Mouse (Mus musculus): Measurements from ENCODE around the gene Nfkbiz. TPM values are rescaled to one million over a fixed set of nuclear protein-coding genes. Genes with fewer than 3 reads are reported as not detected.
A peak's percentile ranks its signal among the peaks of the same experiment; 100 is the strongest.

The Nfkbiz gene
- polyA plus RNA-seq, 1 experiment, result 10.8 TPM

GRCm38 (mm10) chr16:55832617-55833016, 6.1 kb downstream of the Nfkbiz start:
- no peak for DNase-seq (ENCODE audit: low spot score)

- no peak for DNase-seq (ENCODE audit: low spot score)
These were observed 6.7 kb downstream of the Nfkbiz start for GRCm38 (mm10) chr16:55832040-55832439.

- DNase-seq (ENCODE audit: low spot score), result no peak
These were observed 7.2 kb downstream of the Nfkbiz start for GRCm38 (mm10) chr16:55831451-55831850.

GRCm38 (mm10) chr16:55823398-55824155, 15.1 kb downstream of the Nfkbiz start:
- no peak for DNase-seq (ENCODE audit: low spot score)

GRCm38 (mm10) chr16:55822741-55823397, 15.8 kb downstream of the Nfkbiz start:
- DNase-seq (ENCODE audit: low spot score), result no peak

- DNase-seq (ENCODE audit: low spot score), result peak; percentile 96
These were observed 16.5 kb downstream of the Nfkbiz start for GRCm38 (mm10) chr16:55821997-55822740.

DNA sequence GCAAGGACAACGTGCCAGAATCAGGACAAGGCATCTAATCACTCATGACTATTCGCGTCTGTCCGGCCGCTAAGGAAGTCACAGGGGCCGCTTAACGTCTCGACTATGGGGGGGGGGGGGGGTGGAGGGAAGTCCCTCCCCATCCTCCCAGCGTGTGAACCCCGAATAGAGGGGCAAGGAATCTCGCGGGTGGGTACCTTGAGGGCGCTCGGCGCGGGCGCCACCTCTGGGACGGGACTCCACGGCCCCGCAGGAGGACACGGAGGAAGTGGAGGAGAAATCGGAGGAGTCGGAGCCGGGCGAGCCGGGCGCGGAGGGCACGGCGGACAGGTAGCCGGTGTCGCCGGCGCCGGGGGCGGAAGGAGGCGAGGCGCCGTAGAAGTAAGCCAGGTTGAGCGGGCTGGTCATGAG, 17.1 kb downstream of the Nfkbiz start:
- DNase-seq (ENCODE audit: low spot score), result no peak

- DNase-seq (ENCODE audit: low spot score), result no peak
These were observed 17.7 kb downstream of the Nfkbiz start for GRCm38 (mm10) chr16:55820916-55821570.

DNA sequence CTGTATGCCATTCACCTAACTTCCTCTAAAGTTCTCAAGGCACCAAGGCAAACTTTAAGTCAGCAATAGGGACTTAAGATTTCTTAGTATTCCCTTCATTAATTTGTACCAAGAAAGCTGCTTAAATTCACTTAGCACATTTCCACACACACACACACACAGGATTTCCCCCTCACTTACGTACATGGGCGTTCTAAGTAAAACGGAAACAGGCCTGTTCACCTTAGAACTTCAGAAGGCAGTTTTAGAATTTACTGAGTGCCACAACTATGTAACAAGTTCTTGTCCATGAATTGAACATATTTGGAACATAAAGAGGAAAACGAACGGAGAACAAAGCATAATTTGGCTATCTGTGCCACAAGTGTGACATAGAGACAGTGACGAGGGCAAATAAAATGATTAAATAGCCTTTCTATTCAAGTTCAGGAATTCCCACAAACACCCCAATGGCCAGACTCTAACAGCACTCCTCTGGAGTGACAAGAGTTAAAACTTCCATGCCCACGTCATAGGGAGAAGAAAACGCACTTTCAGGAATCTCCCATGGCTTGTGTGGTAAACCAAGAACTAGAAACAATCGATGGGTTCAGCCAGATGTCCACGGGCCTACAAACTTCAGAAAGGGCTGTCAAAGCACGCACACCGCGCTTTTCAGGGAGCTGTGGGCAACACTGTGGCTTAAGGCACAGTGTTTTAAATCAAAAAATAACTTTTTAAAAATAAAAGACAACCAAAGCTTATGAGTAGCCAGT, 18.4 kb downstream of the Nfkbiz start:
- DNase-seq (ENCODE audit: low spot score), result no peak

GRCm38 (mm10) chr16:55819186-55819861, 19.4 kb downstream of the Nfkbiz start:
- DNase-seq (ENCODE audit: low spot score), result no peak

DNA sequence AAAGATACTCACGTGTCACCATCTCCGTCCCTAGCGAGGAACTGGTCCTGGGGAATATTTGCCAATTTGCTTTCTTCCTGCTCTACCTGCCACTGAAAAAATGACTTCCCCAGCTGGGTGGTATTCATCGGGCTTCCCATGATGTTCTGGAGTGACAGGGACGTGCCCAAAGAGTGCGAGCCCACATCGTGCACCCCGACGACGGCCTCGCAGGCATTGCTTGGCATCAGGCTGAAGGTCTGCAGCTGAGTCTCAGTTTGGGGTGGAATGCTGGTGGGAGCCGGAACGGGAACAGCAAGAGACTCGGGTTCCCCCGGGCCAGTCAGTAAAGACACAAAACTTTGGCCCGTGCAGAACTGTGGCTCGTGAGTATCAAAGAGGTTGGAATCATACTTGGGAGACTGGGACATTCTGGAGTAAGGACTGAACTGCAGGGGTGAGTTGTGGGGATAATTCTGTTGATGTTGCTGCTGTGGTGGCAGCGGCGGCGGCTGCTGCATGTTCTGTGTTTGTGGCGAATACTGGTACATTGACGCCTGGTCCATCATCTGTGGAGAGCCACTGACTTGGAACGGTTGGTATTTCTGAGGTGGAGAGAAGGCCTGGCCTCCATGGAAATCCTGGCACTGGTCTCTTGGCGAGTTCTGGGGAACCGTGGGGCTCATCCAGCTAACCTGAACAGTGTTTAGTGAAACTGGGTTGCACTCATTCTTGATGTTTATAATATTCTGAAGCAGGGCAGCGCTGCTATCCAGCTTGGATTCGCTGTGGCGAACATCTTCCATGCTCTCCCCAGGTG, 20.8 kb downstream of the Nfkbiz start:
- no peak for DNase-seq (ENCODE audit: low spot score)

DNA sequence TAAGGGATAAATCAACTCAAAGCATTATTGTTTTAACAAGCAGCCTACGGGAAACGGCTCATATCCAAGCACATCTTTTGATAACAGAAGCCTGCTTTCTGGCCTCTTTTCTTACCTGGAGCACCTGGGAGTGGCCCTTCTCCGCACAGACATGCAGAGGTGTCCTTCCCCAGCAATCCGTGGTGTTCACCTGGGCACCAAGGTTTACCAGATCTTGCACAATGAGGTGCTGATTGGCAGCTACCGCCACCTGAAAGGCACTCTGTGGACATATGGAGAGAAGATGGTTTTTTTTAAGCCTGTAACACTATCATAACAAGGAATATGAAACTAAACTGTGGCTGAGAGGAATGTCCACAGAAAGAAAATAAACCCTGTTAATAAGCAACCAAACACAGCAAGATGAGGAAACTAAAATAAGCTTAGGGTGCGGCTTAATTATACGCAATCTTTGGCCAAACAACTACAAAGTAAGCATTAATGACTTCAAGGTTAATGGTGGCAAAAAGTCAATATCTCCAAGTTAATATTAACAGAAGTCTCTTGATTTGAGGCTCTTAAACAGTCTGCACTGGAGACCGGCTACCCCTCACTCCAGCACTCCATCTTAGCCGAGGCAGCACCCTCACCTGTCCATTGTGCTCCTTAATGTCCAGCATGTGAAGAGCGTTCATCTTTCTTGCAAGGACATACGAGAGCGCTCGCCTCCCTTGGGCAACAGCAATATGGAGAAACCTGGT, 22.3 kb downstream of the Nfkbiz start:
- no peak for DNase-seq (ENCODE audit: low spot score)

DNA sequence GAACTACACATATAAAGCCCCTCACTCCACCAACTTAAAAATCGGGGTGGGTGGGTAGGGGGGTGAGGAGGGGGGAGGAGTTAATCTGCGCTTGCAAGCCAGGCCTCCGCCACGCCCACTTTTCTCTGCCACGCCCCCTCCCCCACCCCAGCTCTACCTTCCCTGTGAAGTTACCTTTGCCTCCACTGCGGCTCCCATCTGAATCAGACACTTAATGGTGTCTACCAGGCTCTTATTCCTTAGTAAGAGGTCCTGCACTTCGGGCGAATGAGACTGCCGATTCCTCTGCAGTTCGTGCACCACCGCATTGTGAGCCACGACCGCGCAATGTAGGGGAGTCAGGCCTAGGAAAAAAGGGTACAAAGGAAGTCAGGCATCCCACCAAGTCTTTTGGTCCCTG, 23.2 kb downstream of the Nfkbiz start:
- no peak for DNase-seq (ENCODE audit: low spot score)

DNA sequence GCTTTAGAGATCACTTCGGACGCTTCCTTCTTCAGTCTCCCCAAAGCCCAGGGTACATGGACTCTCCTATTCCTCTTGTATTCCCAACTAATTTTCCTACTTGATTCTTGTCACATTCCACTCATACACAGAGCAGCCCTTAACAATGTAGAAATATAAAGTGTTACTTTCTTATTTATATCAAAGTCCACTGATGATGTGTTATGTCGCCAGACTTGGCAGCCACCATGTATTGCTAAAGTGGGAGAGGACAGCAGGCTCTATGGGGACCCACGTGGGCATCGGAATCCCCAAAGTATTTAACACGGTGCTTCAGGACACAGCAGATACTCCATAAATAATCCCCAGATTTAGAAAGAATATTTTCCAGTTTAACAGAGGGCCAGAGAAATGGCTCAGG, 24.0 kb downstream of the Nfkbiz start:
- no peak for DNase-seq (ENCODE audit: low spot score)

- no peak for DNase-seq (ENCODE audit: low spot score)
These were observed 24.8 kb downstream of the Nfkbiz start for GRCm38 (mm10) chr16:55813916-55814315.

DNA sequence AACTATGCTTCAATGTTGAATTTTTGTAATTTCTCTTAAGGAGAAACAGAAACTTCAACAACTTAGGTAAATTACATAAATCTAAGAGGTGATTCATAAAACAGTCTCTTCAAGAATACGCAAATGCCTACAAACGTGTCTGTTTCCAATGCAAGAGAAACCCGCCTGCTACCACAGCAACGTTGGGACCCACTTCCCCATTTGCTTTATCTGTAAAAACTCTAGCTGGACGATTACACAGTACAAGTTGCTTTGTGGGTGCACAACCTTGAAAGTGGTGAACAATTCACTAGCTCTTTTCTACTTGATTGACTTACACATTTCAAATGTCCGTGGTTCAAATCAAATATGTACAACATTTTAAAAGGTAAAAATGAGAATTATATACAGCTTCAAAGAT, 26.9 kb downstream of the Nfkbiz start:
- no peak for DNase-seq (ENCODE audit: low spot score)

DNA sequence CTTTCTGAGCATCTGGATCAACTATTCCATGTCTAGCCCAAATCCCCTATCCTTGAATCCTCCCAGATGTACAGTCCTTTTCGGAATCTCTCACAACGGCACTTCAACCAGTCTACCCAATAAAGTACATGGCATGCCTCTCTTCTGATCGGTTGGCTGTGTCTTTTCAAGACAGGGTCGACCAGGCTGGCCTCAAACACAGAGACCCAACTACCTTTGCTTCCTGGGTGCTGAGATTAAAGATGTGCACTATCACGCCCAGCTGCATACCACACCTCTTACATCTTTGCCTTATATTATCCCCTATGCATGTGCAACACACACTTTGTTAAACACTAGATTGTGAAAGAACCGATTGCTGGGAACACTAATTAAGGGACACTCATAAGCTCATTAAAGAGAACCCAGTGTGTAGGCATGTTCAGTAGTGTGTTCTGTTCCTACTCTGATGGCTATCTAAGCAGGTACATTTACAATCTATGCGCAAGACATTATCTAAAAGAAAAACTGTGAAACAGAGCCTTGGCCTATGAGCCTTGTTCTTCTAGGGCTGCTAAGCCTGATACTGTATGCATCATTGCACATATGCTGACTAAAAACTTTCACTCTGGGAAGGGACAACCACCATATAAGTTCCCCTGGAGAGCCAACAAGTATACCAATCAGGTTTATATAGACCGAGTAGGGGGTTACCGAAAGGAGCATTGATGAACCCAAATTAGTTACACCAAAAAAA, 28.8 kb downstream of the Nfkbiz start:
- DNase-seq (ENCODE audit: low spot score), result no peak

DNA sequence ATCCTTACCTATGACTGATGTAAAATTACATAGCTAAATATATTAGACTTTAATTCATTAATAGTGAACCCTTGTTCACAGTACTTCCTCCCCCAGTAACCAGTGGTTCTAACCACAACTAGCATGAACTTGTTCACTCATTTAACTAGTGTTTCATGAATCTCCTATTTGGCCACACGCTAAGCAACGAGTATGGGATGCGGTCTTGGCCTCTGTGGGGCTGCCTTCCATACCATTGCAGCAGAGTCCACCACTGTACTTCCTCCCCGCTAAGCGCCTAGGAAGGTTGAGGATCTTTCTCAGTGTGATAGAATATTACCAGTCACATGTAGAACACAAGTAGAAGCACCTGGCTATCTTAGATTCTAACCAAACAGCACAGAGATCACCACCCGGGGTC, 29.4 kb downstream of the Nfkbiz start:
- DNase-seq (ENCODE audit: low spot score), result no peak

DNA sequence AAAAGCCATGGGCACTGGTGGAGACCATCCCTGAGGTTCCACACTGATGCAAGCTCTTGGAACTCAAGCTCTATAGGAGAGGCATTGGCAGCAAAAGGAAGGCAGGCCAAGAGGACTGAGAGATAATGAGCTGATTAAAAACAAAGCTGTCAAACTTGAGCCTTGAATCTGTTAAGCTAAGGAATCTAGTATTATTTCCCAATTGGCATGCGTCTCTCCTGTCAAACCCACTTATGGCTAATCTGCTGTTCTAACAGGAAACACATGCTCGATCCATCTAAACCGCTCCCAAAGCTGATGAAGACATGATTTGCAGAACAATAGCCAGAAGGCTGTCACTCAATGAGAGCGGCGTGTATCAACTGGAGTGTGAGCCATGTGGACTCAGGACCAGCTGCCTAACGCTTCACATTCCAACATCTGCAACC, 31.2 kb downstream of the Nfkbiz start:
- no peak for DNase-seq (ENCODE audit: low spot score)

Data from urinary bladder, adult 2 months (tissue).